Mouse (Mus musculus): Measurements from ENCODE around the gene Hes1.

- TF ChIP-seq GATA1 (IDR thresholded peaks at IDR 0.05; ENCODE audit: low read length) (no peak), TAL1 (IDR thresholded peaks at IDR 0.05; ENCODE audit: low read length) (no peak)
Measured at GRCm38 (mm10) chr16:30034979-30035440, 29.2 kb upstream of the Hes1 start.

Data from erythroblast, embryonic 14.5 days (primary cell).